ENCODE assay signal across 8 mouse cellular contexts in genomic region chr17:87501687-87502387, GRCm38 (mm10). TPM values are rescaled to one million over a fixed set of nuclear protein-coding genes. Genes with fewer than 3 reads are reported as not detected.
DNase-seq lines count a peak whose midpoint lies in the region; ATAC-seq lines count a peak whose summit lies in the region.

No protein-coding gene starts in this region.

- H3K9ac ChIP-seq in forebrain, embryonic 15.5 days (replicated peaks) = no peak overlapping the region
- H3K9ac ChIP-seq in forebrain, embryonic 13.5 days = no peak overlapping the region

- no peaks in the 10 kb centered on the region for H3K36me3 ChIP-seq in forebrain, embryonic 15.5 days
- no peaks in the 10 kb centered on the region for H3K36me3 ChIP-seq in forebrain, embryonic 13.5 days (ENCODE audit: poor library complexity, severe bottlenecking)

- H3K9me3 ChIP-seq in forebrain, embryonic 15.5 days = no peaks in the 10 kb centered on the region
- 0 out of 2 replicates have a peak, but pooled peaks cover 3% of the 10 kb centered on the region for H3K9me3 ChIP-seq in forebrain, embryonic 13.5 days (replicated peaks)

- 0 out of 2 replicates have a peak, but pooled peaks have one; percentile 14 for ATAC-seq in forebrain, embryonic 15.5 days (replicated peaks)
- no peak for ATAC-seq in forebrain, embryonic 13.5 days
- ATAC-seq in frontal cortex, adult (ENCODE audit: low TSS enrichment) = peak; percentile 79
- ATAC-seq in monocyte, adult 5-6 weeks (replicated peaks; ENCODE audit: insufficient number of reproducible peaks, low FRiP score, low TSS enrichment, poor library complexity, severe bottlenecking) = no peak
- no peak for ATAC-seq in granulocyte monocyte progenitor cell, adult 5-6 weeks (replicated peaks; ENCODE audit: poor library complexity, severe bottlenecking)

- peak; percentile 13 for DNase-seq in 3T3-L1 (ENCODE audit: low read depth, low spot score)
- peak; percentile 66 to 80 for DNase-seq in left cerebral cortex, adult 18-20 months (ENCODE audit: low spot score in 2 of 2)
- DNase-seq in right cerebral cortex, postnatal 10 days (ENCODE audit: low spot score in 2 of 2) = peak; percentile 69 to 78

- H3K27ac ChIP-seq in forebrain, embryonic 15.5 days (replicated peaks) = peak overlapping the region; percentile 69
- H3K27ac ChIP-seq in forebrain, embryonic 13.5 days = no peak overlapping the region

- H3K27me3 ChIP-seq in forebrain, embryonic 15.5 days = no peaks in the 10 kb centered on the region
- H3K27me3 ChIP-seq in forebrain, embryonic 13.5 days = no peaks in the 10 kb centered on the region; the same call in 1 of the 2 replicates

- H3K4me1 ChIP-seq in forebrain, embryonic 15.5 days = peaks cover 15% of the 10 kb centered on the region
- peaks cover 16% of the 10 kb centered on the region for H3K4me1 ChIP-seq in forebrain, embryonic 13.5 days

- no peak overlapping the region for H3K4me3 ChIP-seq in forebrain, embryonic 15.5 days
- H3K4me3 ChIP-seq in forebrain, embryonic 13.5 days = no peak overlapping the region

- no peak overlapping the region for H3K4me2 ChIP-seq in forebrain, embryonic 15.5 days (replicated peaks)
- H3K4me2 ChIP-seq in forebrain, embryonic 13.5 days = no peak overlapping the region

- 30% methylated on average over 10 of the region's 10 CpGs for WGBS in forebrain, embryonic 15.5 days
- 33% methylated on average over 10 of the region's 10 CpGs for WGBS in forebrain, embryonic 13.5 days

RNA-seq across cellular contexts. Expression of gene Calm2, which starts 55.1 kb away (rescaled TPM):
- polyA plus RNA-seq in forebrain, embryonic 15.5 days (2015; fragmentation: Nextera tagmentation; extraction: Ambion mirVana) = 1,787 and 1,813 TPM in 2 replicates
- polyA plus RNA-seq in forebrain, embryonic 13.5 days (2015; fragmentation: Nextera tagmentation; extraction: Ambion mirVana) = 1,676 and 1,701 TPM in 2 replicates
- total RNA-seq in left cerebral cortex, adult 18-20 months (2021) = 1,000 to 10,000 TPM; 2,255 to 2,273 TPM
- 1,504 to 2,308 TPM (median 2,140 TPM) in 3 replicates for total RNA-seq in monocyte, adult 5-6 weeks (2017)
- 410 and 477 TPM in 2 replicates for total RNA-seq in granulocyte monocyte progenitor cell, adult 5-6 weeks (2014; fragmentation: Nextera tagmentation)
- 1,690 and 1,803 TPM in 2 replicates for total RNA-seq in granulocyte monocyte progenitor cell, adult 5-6 weeks (2017)

Comparison
In these comparisons a context has a peak if more than half of its experiments do, and no peak if none do; other contexts are left out.
1. ATAC-seq: peak in forebrain, embryonic 15.5 days (single experiment) and frontal cortex, adult (single experiment); none in forebrain, embryonic 13.5 days (single experiment), monocyte, adult 5-6 weeks (single experiment) and granulocyte monocyte progenitor cell, adult 5-6 weeks (single experiment).
2. DNase-seq: peak in every context shown above with its lines; median percentile 74 in right cerebral cortex, postnatal 10 days; 73 in left cerebral cortex, adult 18-20 months; 13 in 3T3-L1.